In the genomic region with DNA sequence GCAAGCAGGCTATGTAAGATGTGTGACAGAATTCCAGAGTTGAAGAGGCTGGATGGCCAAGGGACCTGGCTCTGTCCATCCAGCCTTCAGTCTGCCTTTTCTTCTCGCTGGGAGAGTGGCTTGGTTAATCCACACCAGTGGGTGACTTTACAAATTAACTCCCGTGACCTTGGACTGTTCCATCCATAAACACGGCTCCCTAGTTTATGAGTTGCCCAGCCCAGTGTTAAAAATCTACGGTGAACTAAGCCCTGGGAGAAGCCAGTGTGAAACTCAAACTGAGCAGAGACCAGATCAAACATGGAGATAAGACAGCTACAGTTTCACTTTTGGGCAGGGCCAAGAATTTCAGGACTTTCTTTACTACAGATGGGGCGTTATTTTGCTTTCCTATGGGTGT, we compare ENCODE assay signal across 12 mouse cellular contexts. TPM values are rescaled to one million over a fixed set of nuclear protein-coding genes. Genes with fewer than 3 reads are reported as not detected.
DNase-seq lines count a peak whose midpoint lies in the region; ATAC-seq and TF ChIP-seq lines count a peak whose summit lies in the region.
"Had no signal": no experiment of that assay in that cellular context is flagged by ENCODE, and none has a peak within 500 bp of the region (broad histone marks: within the 10 kb centered on the region; RNA-seq: fewer than 3 reads in every experiment).

No protein-coding gene starts in this region.

- WGBS in embryonic facial prominence, embryonic 15.5 days: 49% methylated on average over 5 of the region's 5 CpGs
- WGBS in kidney, embryonic 15.5 days: 11% methylated on average over 5 of the region's 5 CpGs
- WGBS in midbrain, embryonic 15.5 days: 73% methylated on average over 5 of the region's 5 CpGs

- H3K4me3 ChIP-seq in embryonic facial prominence, embryonic 15.5 days (replicated peaks): no peak overlapping the region
- H3K4me3 ChIP-seq in kidney, embryonic 15.5 days (replicated peaks): no peak overlapping the region
- no peak overlapping the region for H3K4me3 ChIP-seq in myocyte
- no peak overlapping the region for H3K4me3 ChIP-seq in midbrain, embryonic 15.5 days
- H3K4me3 ChIP-seq: erythroblast, embryonic 14.5 days; limb, embryonic 13.5 days; midbrain, embryonic 13.5 days had no signal

- no peaks in the 10 kb centered on the region for H3K27me3 ChIP-seq in embryonic facial prominence, embryonic 15.5 days
- H3K27me3 ChIP-seq in kidney, embryonic 15.5 days: no peaks in the 10 kb centered on the region
- no peaks in the 10 kb centered on the region for H3K27me3 ChIP-seq in myocyte (ENCODE audit: control insufficient read depth, insufficient read depth, insufficient read length)
- H3K27me3 ChIP-seq in midbrain, embryonic 15.5 days (replicated peaks): no peaks in the 10 kb centered on the region
- H3K27me3 ChIP-seq: limb, embryonic 13.5 days; midbrain, embryonic 13.5 days had no signal

- no peak overlapping the region for H3K4me2 ChIP-seq in embryonic facial prominence, embryonic 15.5 days (replicated peaks)
- H3K4me2 ChIP-seq in kidney, embryonic 15.5 days: 0 out of 2 replicates have a peak overlapping the region, but pooled peaks have one; percentile 7
- H3K4me2 ChIP-seq in myocyte (ENCODE audit: low read depth): peak overlapping the region; percentile 59
- H3K4me2 ChIP-seq in midbrain, embryonic 15.5 days: no peak overlapping the region
- H3K4me2 ChIP-seq: limb, embryonic 13.5 days; midbrain, embryonic 13.5 days had no signal

- no peak for DNase-seq in layer of hippocampus, postnatal 25 days (ENCODE audit: extremely low spot score in 1 of 2, low spot score in 1 of 2)
- no peak for DNase-seq in frontal cortex, postnatal 25 days (ENCODE audit: low spot score in 2 of 2)
- DNase-seq: cerebellum, adult 9-11 months; thymus, adult 2 months had no signal

- TF ChIP-seq POLR2A in myocyte (IDR thresholded peaks at IDR 0.05; ENCODE audit: insufficient read length, low read depth): no peak

- no peaks in the 10 kb centered on the region for H3K9me3 ChIP-seq in embryonic facial prominence, embryonic 15.5 days (replicated peaks)
- no peaks in the 10 kb centered on the region for H3K9me3 ChIP-seq in kidney, embryonic 15.5 days (replicated peaks)
- H3K9me3 ChIP-seq in midbrain, embryonic 15.5 days: no peaks in the 10 kb centered on the region
- H3K9me3 ChIP-seq: limb, embryonic 13.5 days; midbrain, embryonic 13.5 days had no signal

- H3K4me1 ChIP-seq in embryonic facial prominence, embryonic 15.5 days: peaks cover 22% of the 10 kb centered on the region
- H3K4me1 ChIP-seq in kidney, embryonic 15.5 days: peaks cover 53% of the 10 kb centered on the region
- no peaks in the 10 kb centered on the region for H3K4me1 ChIP-seq in midbrain, embryonic 15.5 days

- H3K27ac ChIP-seq in embryonic facial prominence, embryonic 15.5 days (replicated peaks): peak overlapping the region; percentile 58
- peak overlapping the region; percentile 86 for H3K27ac ChIP-seq in kidney, embryonic 15.5 days
- H3K27ac ChIP-seq in midbrain, embryonic 15.5 days: no peak overlapping the region
- H3K27ac ChIP-seq: limb, embryonic 13.5 days; midbrain, embryonic 13.5 days had no signal

- no peak overlapping the region for H3K9ac ChIP-seq in embryonic facial prominence, embryonic 15.5 days
- H3K9ac ChIP-seq in kidney, embryonic 15.5 days: no peak overlapping the region
- no peak overlapping the region for H3K9ac ChIP-seq in midbrain, embryonic 15.5 days
- H3K9ac ChIP-seq: limb, embryonic 13.5 days; midbrain, embryonic 13.5 days had no signal

- H3ac ChIP-seq in myocyte (ENCODE audit: control insufficient read depth, insufficient read length): no peak overlapping the region

- peak; percentile 85 for ATAC-seq in CD4-positive, CD25-positive, alpha-beta regulatory T cell, adult 4 months
- no peak for ATAC-seq in embryonic facial prominence, embryonic 15.5 days (ENCODE audit: insufficient number of reproducible peaks, low FRiP score, low TSS enrichment, low read depth)
- peak; percentile 59; the same call in 1 of the 2 replicates for ATAC-seq in kidney, embryonic 15.5 days (replicated peaks; ENCODE audit: low FRiP score)
- ATAC-seq in midbrain, embryonic 15.5 days (replicated peaks): no peak
- ATAC-seq: midbrain, embryonic 13.5 days had no signal

- no peaks in the 10 kb centered on the region for H3K36me3 ChIP-seq in embryonic facial prominence, embryonic 15.5 days
- H3K36me3 ChIP-seq in kidney, embryonic 15.5 days: no peaks in the 10 kb centered on the region
- no peaks in the 10 kb centered on the region for H3K36me3 ChIP-seq in myocyte (ENCODE audit: control insufficient read depth, insufficient read depth)
- H3K36me3 ChIP-seq in midbrain, embryonic 15.5 days (replicated peaks): no peaks in the 10 kb centered on the region
- H3K36me3 ChIP-seq: limb, embryonic 13.5 days; midbrain, embryonic 13.5 days had no signal

- no peaks in the 10 kb centered on the region for H3K79me2 ChIP-seq in myocyte (ENCODE audit: control insufficient read depth, insufficient read depth)

TF ChIP-seq in myocyte, 11 proteins besides CTCF, POLR2A, EP300 and RAD21:
- TF ChIP-seq TCF3 (IDR thresholded peaks at IDR 0.05; ENCODE audit: insufficient read length, low read depth): no peak
- TF ChIP-seq MYOD1 (IDR thresholded peaks at IDR 0.05; ENCODE audit: control insufficient read depth in 1 of 3, insufficient read length in 2 of 3, low read depth in 2 of 3): no peak
- no peak for TF ChIP-seq USF1 (IDR thresholded peaks at IDR 0.05; ENCODE audit: low read depth)
- TF ChIP-seq POLR2AphosphoS2 (IDR thresholded peaks at IDR 0.05; ENCODE audit: insufficient read length, low read depth): no peak
- no peak for TF ChIP-seq SRF (IDR thresholded peaks at IDR 0.05; ENCODE audit: control insufficient read depth, insufficient read length, low read depth)

RNA-seq across cellular contexts. Expression of a gene that starts 19.9 kb away (rescaled TPM):
- under 1 TPM; 0.56 to 0.81 TPM for polyA plus RNA-seq in CD4-positive, CD25-positive, alpha-beta regulatory T cell, adult 4 months (2017; shearing (Covaris generic))
- polyA plus RNA-seq in embryonic facial prominence, embryonic 15.5 days (2015; fragmentation: Nextera tagmentation; extraction: Ambion mirVana): 60.8 and 72.0 TPM in 2 replicates
- polyA plus RNA-seq in kidney, embryonic 15.5 days (2015; fragmentation: Nextera tagmentation; extraction: Ambion mirVana): 80.8 and 81.7 TPM in 2 replicates
- 0.11 TPM for polyA plus RNA-seq in myocyte (2012; fragmentation: generic; extraction: Trizol)
- under 1 TPM; 0.42 to 0.59 TPM for total RNA-seq in layer of hippocampus, postnatal 25 days (2021)
- 6.9 and 8.5 TPM in 2 replicates for polyA plus RNA-seq in midbrain, embryonic 15.5 days (2015; fragmentation: Nextera tagmentation; extraction: Ambion mirVana)
- polyA plus RNA-seq: erythroblast, embryonic 14.5 days had no signal

RNA-seq across cellular contexts. Expression of a gene that starts 49.8 kb away (rescaled TPM):
- polyA plus RNA-seq in CD4-positive, CD25-positive, alpha-beta regulatory T cell, adult 4 months (2017; shearing (Covaris generic)): 10 to 100 TPM; 22.4 to 46.0 TPM
- polyA plus RNA-seq in embryonic facial prominence, embryonic 15.5 days (2015; fragmentation: Nextera tagmentation; extraction: Ambion mirVana): 11.1 and 22.1 TPM in 2 replicates
- 9.9 and 11.7 TPM in 2 replicates for polyA plus RNA-seq in kidney, embryonic 15.5 days (2015; fragmentation: Nextera tagmentation; extraction: Ambion mirVana)
- 99.0 TPM for polyA plus RNA-seq in myocyte (2012; fragmentation: generic; extraction: Trizol)
- 100 to 1,000 TPM in 1 of 2 experiments, 10 to 100 TPM in 1; 73.1 to 101 TPM for total RNA-seq in layer of hippocampus, postnatal 25 days (2021)
- polyA plus RNA-seq in midbrain, embryonic 15.5 days (2015; fragmentation: Nextera tagmentation; extraction: Ambion mirVana): 5.7 and 9.6 TPM in 2 replicates

RNA-seq across cellular contexts. Expression of a gene that starts 59.9 kb away (rescaled TPM):
- polyA plus RNA-seq in CD4-positive, CD25-positive, alpha-beta regulatory T cell, adult 4 months (2017; shearing (Covaris generic)): 10 to 100 TPM in 1 of 2 experiments, 1 to 10 TPM in 1; 8.6 to 16.3 TPM
- polyA plus RNA-seq in embryonic facial prominence, embryonic 15.5 days (2015; fragmentation: Nextera tagmentation; extraction: Ambion mirVana): 8.1 and 8.9 TPM in 2 replicates
- 11.6 and 12.3 TPM in 2 replicates for polyA plus RNA-seq in kidney, embryonic 15.5 days (2015; fragmentation: Nextera tagmentation; extraction: Ambion mirVana)
- polyA plus RNA-seq in myocyte (2012; fragmentation: generic; extraction: Trizol): 6.9 TPM
- 1 to 10 TPM; 5.7 to 7.1 TPM for total RNA-seq in layer of hippocampus, postnatal 25 days (2021)
- 6.4 and 6.8 TPM in 2 replicates for polyA plus RNA-seq in midbrain, embryonic 15.5 days (2015; fragmentation: Nextera tagmentation; extraction: Ambion mirVana)

Comparison
In these comparisons a context has a peak if more than half of its experiments do, and no peak if none do; other contexts are left out.
1. ATAC-seq: peak in CD4-positive, CD25-positive, alpha-beta regulatory T cell, adult 4 months (single experiment) and kidney, embryonic 15.5 days (single experiment); none in embryonic facial prominence, embryonic 15.5 days (single experiment) and midbrain, embryonic 15.5 days (single experiment).
2. H3K4me2 ChIP-seq: peak in kidney, embryonic 15.5 days (single experiment) and myocyte (single experiment); none in embryonic facial prominence, embryonic 15.5 days (single experiment) and midbrain, embryonic 15.5 days (single experiment).